Mouse (Mus musculus): ENCODE results near the gene Cryba4. TPM values are rescaled to one million over a fixed set of nuclear protein-coding genes. Genes with fewer than 3 reads are reported as not detected.
A peak's percentile ranks its signal among the peaks of the same experiment; 100 is the strongest.

Gene Cryba4
- total and polyA plus RNA-seq, 2 experiments from 2014 or later: 1.6 to 3.7 TPM

DNA sequence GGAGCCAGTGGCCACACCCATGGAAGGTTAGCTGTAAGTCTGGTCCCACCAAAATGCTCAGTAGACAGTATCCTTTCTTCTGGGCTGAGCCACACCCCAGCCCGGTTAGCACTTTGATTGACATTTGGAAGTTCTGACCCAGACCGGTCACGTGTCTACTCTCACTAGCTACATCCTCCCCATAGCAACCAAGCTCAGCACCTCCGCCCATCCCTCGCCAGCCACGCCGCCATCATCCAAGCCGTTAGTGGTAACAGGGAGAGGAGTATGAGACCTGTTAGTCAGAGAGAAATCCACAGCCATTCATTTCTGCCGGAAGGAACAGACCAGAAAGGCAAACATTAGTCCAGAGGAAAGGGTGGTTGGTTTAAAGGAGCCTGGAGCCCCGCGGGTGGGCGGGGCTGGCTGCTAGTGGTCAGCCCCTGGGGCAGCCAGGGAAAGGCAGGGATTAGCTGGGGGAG is 37.0 kb downstream of the Cryba4 start:
- peak overlapping the region; percentile 39; the same call in 1 of the 2 replicates for H3K27ac ChIP-seq (ENCODE audit: low read depth)

DNA sequence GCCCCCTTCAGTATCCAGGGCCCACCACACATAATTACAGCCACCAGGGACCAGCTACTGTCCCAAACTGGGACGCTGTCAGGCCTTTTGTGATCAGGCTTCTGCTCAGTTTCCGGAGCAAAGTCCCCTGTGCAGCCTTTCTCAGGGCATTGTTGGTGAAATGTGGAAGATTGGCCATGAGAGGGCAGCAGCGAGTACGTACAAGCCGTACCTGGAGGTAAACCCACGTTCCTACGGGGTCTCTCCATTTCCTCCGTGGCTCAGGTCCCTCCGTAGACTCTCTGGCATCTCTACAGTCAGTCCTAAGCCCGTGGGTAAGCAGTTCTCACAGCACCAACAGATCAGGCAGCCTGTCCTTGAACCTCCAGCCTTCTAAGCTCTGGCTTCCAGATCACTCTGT is 37.9 kb downstream of the Cryba4 start:
- H3K4me2 ChIP-seq (ENCODE audit: low read depth, low read length): no peak overlapping the region
- H3K4me3 ChIP-seq (ENCODE audit: low read depth, low read length): no peak overlapping the region
- H3K36me3 ChIP-seq (replicated peaks; ENCODE audit: control insufficient read depth, insufficient read depth, low read length): no peaks in the 10 kb centered on the region
- no peak overlapping the region for H3K9ac ChIP-seq (replicated peaks; ENCODE audit: low read depth, low read length)
- ATAC-seq (ENCODE audit: insufficient read depth, low read depth) (no peak), DNase-seq (ENCODE audit: low spot score) (peak; percentile 28)
- TF ChIP-seq EP300 (IDR thresholded peaks at IDR 0.05; ENCODE audit: low read depth) (no peak), CTCF (IDR thresholded peaks at IDR 0.05; ENCODE audit: low read depth) (peak; percentile 61)
- 2% methylated on average over 10 of the region's 10 CpGs for WGBS
- H3K9me3 ChIP-seq (replicated peaks; ENCODE audit: control insufficient read depth, low read length): peaks cover 6% of the 10 kb centered on the region; the same call in 1 of the 2 replicates
- no peak overlapping the region for H3K27ac ChIP-seq (ENCODE audit: low read depth)
- no peaks in the 10 kb centered on the region for H3K4me1 ChIP-seq (ENCODE audit: control insufficient read depth, insufficient read depth)
- H3K27me3 ChIP-seq (ENCODE audit: control insufficient read depth, insufficient read depth, low read length): peaks cover 32% of the 10 kb centered on the region; the same call in 1 of the 2 replicates

More for the DNA sequence above, 37.0 kb downstream of the Cryba4 start:
- TF ChIP-seq CTCF (IDR thresholded peaks at IDR 0.05; ENCODE audit: low read depth) (no peak), EP300 (IDR thresholded peaks at IDR 0.05; ENCODE audit: low read depth) (no peak)
- no peaks in the 10 kb centered on the region for H3K4me1 ChIP-seq (ENCODE audit: control insufficient read depth, insufficient read depth)
- peaks cover 6% of the 10 kb centered on the region; the same call in 1 of the 2 replicates for H3K9me3 ChIP-seq (replicated peaks; ENCODE audit: control insufficient read depth, low read length)
- no peak overlapping the region for H3K4me3 ChIP-seq (ENCODE audit: low read depth, low read length)
- no peaks in the 10 kb centered on the region for H3K36me3 ChIP-seq (replicated peaks; ENCODE audit: control insufficient read depth, insufficient read depth, low read length)
- ATAC-seq (ENCODE audit: insufficient read depth, low read depth): no peak
- H3K4me2 ChIP-seq (ENCODE audit: low read depth, low read length): peak overlapping the region; percentile 13; the same call in 1 of the 2 replicates
- no peak for DNase-seq (ENCODE audit: low spot score)
- peaks cover 35% of the 10 kb centered on the region; the same call in 1 of the 2 replicates for H3K27me3 ChIP-seq (ENCODE audit: control insufficient read depth, insufficient read depth, low read length)
- 29% methylated on average over 12 of the region's 12 CpGs for WGBS
- H3K9ac ChIP-seq (replicated peaks; ENCODE audit: low read depth, low read length): no peak overlapping the region; the same call in 1 of the 2 replicates

DNA sequence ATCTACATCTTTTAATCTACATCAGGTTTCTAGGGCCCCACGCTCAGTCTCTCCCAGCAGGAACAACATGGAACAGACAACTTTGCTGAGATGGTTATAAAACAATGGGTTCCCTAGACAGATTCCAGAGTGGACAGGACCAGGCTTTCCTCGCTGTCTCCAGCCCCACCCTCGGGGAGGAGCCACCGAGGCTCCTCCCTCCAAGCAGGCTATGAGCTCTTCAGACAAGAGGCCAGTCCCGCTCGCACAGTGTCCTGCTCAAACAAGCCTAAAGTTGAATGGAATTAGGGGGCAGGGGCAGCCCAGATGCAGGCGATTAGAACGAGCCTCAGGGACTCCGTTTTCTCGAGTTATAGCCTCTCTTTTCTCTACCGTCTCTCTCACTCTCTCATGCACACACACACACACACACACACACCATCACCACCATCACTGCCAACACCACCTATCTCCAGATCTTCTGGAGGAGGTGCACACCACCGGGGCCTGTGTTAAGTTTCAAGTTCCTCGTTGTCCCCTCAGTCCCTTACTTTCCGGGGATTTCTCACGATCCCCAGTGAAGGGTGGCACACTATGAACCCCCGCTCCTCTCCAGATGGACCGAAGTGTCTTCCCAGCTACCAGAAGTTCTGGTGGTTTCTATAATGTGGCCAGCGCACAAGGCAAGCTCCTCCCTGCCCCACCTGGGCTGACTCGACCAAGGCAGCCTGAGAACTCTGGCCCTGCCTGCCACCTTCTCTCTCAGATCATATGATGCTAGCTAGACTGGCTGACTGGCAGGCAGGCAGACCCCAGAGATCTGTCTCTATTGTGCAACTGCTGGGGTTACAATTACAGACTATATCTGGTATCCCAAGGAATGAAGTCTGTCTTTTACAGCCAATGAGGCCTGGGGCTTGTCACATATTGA is 38.7 kb downstream of the Cryba4 start:
- DNase-seq (ENCODE audit: low spot score): no peak
- WGBS: 45% methylated on average over 19 of the region's 19 CpGs
- Histone ChIP-seq H3K27me3 (ENCODE audit: control insufficient read depth, insufficient read depth, low read length) (peaks cover 30% of the 10 kb centered on the region; the same call in 1 of the 2 replicates), H3K4me3 (ENCODE audit: low read depth, low read length) (no peak overlapping the region), H3K27ac (ENCODE audit: low read depth) (no peak overlapping the region), H3K9me3 (replicated peaks; ENCODE audit: control insufficient read depth, low read length) (peaks cover 6% of the 10 kb centered on the region; the same call in 1 of the 2 replicates), H3K4me2 (ENCODE audit: low read depth, low read length) (no peak overlapping the region), H3K36me3 (replicated peaks; ENCODE audit: control insufficient read depth, insufficient read depth, low read length) (no peaks in the 10 kb centered on the region), H3K4me1 (ENCODE audit: control insufficient read depth, insufficient read depth) (no peaks in the 10 kb centered on the region), H3K9ac (replicated peaks; ENCODE audit: low read depth, low read length) (no peak overlapping the region)
- TF ChIP-seq CTCF (IDR thresholded peaks at IDR 0.05; ENCODE audit: low read depth) (no peak), EP300 (IDR thresholded peaks at IDR 0.05; ENCODE audit: low read depth) (no peak)
- ATAC-seq (ENCODE audit: insufficient read depth, low read depth): no peak

DNA sequence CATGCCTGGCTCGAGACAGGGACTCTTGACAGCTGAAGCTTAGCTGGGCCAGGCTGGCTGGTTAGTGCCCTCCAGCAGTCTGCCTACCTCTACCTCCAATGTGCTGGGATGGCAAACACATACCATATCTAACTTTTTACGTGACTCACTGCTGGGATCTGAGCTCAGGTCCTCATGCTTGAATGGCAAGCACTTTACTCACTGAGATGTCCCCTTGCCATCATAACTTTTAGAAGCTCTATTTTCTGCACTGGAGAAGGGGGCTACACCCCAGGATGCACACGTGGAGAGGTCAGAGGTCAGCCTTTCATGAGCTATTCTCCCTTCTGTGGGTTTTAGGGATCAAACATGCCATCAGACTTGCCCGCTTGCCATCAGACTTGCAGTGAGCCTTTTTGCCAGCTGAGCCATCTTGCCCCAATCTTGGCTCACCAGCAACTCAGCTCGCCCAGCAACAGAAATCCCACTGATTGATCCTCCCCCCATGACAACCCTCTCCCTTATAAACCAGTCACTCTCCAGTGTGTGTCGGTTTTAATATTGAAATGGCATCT is 39.5 kb downstream of the Cryba4 start:
- DNase-seq (ENCODE audit: low spot score) (no peak), ATAC-seq (ENCODE audit: insufficient read depth, low read depth) (no peak)
- Histone ChIP-seq H3K4me3 (ENCODE audit: low read depth, low read length) (no peak overlapping the region), H3K4me2 (ENCODE audit: low read depth, low read length) (no peak overlapping the region), H3K9me3 (replicated peaks; ENCODE audit: control insufficient read depth, low read length) (peaks cover 6% of the 10 kb centered on the region; the same call in 1 of the 2 replicates), H3K27ac (ENCODE audit: low read depth) (no peak overlapping the region), H3K9ac (replicated peaks; ENCODE audit: low read depth, low read length) (no peak overlapping the region), H3K4me1 (ENCODE audit: control insufficient read depth, insufficient read depth) (no peaks in the 10 kb centered on the region), H3K27me3 (ENCODE audit: control insufficient read depth, insufficient read depth, low read length) (peaks cover 26% of the 10 kb centered on the region; the same call in 1 of the 2 replicates), H3K36me3 (replicated peaks; ENCODE audit: control insufficient read depth, insufficient read depth, low read length) (no peaks in the 10 kb centered on the region)
- no peak for TF ChIP-seq CTCF (IDR thresholded peaks at IDR 0.05; ENCODE audit: low read depth)
- no peak for TF ChIP-seq EP300 (IDR thresholded peaks at IDR 0.05; ENCODE audit: low read depth)
- 66% methylated on average over 6 of the region's 6 CpGs for WGBS

DNA sequence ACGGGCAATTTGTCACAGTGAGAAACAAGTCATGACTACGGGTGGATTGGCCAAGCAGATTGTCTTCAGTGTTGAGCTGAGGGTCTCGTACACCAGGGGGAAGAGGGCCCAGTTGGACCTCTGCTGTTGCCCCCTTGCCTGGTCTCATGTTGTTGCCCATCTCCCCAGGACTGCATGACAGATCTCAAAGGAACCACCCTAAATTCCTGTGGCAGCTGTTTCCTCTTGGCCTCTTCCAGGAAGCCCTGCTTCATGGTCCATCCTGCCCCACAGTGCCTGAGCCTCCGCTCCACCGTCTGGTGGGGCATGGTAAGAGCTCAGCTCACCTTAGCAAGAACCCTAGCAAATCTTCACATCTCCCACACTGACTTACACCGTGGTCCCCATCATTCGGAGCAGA is 40.4 kb downstream of the Cryba4 start:
- Histone ChIP-seq H3K9me3 (replicated peaks; ENCODE audit: control insufficient read depth, low read length) (peaks cover 6% of the 10 kb centered on the region; the same call in 1 of the 2 replicates), H3K4me2 (ENCODE audit: low read depth, low read length) (no peak overlapping the region), H3K27me3 (ENCODE audit: control insufficient read depth, insufficient read depth, low read length) (peaks cover 21% of the 10 kb centered on the region; the same call in 1 of the 2 replicates), H3K4me3 (ENCODE audit: low read depth, low read length) (no peak overlapping the region), H3K36me3 (replicated peaks; ENCODE audit: control insufficient read depth, insufficient read depth, low read length) (no peaks in the 10 kb centered on the region), H3K4me1 (ENCODE audit: control insufficient read depth, insufficient read depth) (no peaks in the 10 kb centered on the region), H3K9ac (replicated peaks; ENCODE audit: low read depth, low read length) (no peak overlapping the region), H3K27ac (ENCODE audit: low read depth) (no peak overlapping the region)
- no peak for DNase-seq (ENCODE audit: low spot score)
- WGBS: 85% methylated on average over 7 of the region's 7 CpGs
- ATAC-seq (ENCODE audit: insufficient read depth, low read depth): no peak
- TF ChIP-seq CTCF (IDR thresholded peaks at IDR 0.05; ENCODE audit: low read depth): no peak
- TF ChIP-seq EP300 (IDR thresholded peaks at IDR 0.05; ENCODE audit: low read depth): no peak

Measured in heart, postnatal 0 days (tissue).